Mouse (Mus musculus) stomach, postnatal 0 days (tissue): ENCODE data around the gene Prpsap1.

ENCODE experiments used
- CTCF ChIP-seq: IDR thresholded peaks from 2 replicates; pipeline ENCODE4 v1.5.1; 2016; ENCODE audit warnings: antibody characterized with exemption, low read depth, mild to moderate bottlenecking, moderate library complexity
- EP300 ChIP-seq: optimal IDR thresholded peaks from 2 replicates; pipeline ENCODE3; 2016; ENCODE audit warnings: antibody characterized with exemption

DNA sequence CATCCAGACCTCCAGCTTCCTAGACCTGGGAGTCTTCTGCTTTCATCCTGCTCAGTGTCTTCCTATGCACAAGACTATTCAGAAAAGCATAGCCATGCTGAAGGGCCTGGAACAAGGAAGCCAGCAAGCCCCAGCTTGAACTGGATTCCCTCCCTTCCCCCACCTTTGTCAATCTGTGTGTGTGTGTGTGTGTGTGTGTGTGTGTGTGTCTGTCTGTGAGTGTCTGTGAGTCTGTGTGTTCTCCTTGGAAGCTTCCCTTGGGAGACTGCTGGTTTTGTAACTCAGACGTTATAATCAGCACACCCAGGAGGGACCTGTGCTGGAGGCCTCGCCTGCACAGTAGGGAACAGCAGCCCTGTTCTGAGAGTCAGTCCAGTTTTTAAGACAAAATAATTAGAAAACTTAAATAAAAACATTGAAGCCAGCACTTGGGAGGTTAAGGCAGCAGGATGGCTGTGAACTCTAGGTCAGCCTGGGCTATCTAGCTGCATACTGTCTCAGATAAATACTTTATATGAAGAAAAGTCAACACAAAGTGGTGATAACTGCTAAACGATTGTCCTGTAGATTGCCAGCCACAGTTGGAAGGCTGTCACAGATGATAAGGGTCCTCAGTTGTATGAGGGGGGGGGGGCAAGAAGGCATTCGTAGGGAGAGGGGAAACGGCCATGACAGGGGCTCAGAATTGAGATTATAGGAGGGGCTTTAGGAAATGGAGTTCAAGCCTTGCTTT is 57.8 kb downstream of the Prpsap1 start:
- TF ChIP-seq EP300 (no peak), CTCF (no peak)
